Mouse (Mus musculus): ENCODE measurements around the gene Spata31d1d.

- TF ChIP-seq CTCF (IDR thresholded peaks at IDR 0.05; ENCODE audit: low read depth) (no peak), EP300 (IDR thresholded peaks at IDR 0.05; ENCODE audit: low read depth) (no peak)
These were observed 2.4 kb upstream of the Spata31d1d start for GRCm38 (mm10) chr13:59733936-59734335.

All from liver, embryonic 14.5 days (tissue).